Mouse (Mus musculus) lung, embryonic 14.5 days (tissue): Measurements from ENCODE around the gene Gm13889. TPM values are rescaled to one million over a fixed set of nuclear protein-coding genes. Genes with fewer than 3 reads are reported as not detected.
A peak's percentile ranks its signal among the peaks of the same experiment; 100 is the strongest.

Source experiments
- ATAC-seq: fragments of 200-750 bp; cut with Nextera tagmentation; 2 replicates; pipeline ENCODE4 v1.8.0; 2017; ENCODE audit warnings: mild to moderate bottlenecking, moderate TSS enrichment, moderate library complexity; ENCODE audit not compliant: insufficient read depth
- DNase-seq: peaks from one replicate; pipeline ENCODE4 v3.0.0-alpha.2; 2015
- H3K27ac ChIP-seq: fragments of 300-500 bp; sonication (generic); 2 replicates; pipeline ENCODE4 v1.5.1; 2014; ENCODE audit warnings: low read depth, mild to moderate bottlenecking, moderate library complexity
- H3K27me3 ChIP-seq: fragments of 300-500 bp; sonication (generic); 2 replicates; pipeline ENCODE4 v1.6.1; 2014; ENCODE audit warnings: low read length, control low read depth; ENCODE audit not compliant: insufficient read depth
- H3K36me3 ChIP-seq: fragments of 300-500 bp; sonication (generic); 2 replicates; pipeline ENCODE4 v1.6.1; 2014; ENCODE audit warnings: control low read depth; ENCODE audit not compliant: insufficient read depth
- H3K4me1 ChIP-seq: fragments of 300-500 bp; sonication (generic); 2 replicates; pipeline ENCODE4 v1.6.1; 2014; ENCODE audit warnings: antibody characterized with exemption, control low read depth; ENCODE audit not compliant: insufficient read depth
- H3K4me2 ChIP-seq: fragments of 300-500 bp; sonication (generic); 2 replicates; pipeline ENCODE4 v1.6.1; 2014; ENCODE audit warnings: mild to moderate bottlenecking
- H3K4me3 ChIP-seq: fragments of 300-500 bp; sonication (generic); 2 replicates; pipeline ENCODE4 v1.5.1; 2014; ENCODE audit warnings: low read depth, low read length
- H3K9ac ChIP-seq: fragments of 300-500 bp; sonication (generic); 2 replicates; pipeline ENCODE4 v1.6.1; 2014
- H3K9me3 ChIP-seq: fragments of 300-500 bp; sonication (generic); 2 replicates; pipeline ENCODE4 v1.6.1; 2016; ENCODE audit warnings: low read depth, low read length, control low read depth
- CTCF ChIP-seq: IDR thresholded peaks from 2 replicates; pipeline ENCODE4 v1.5.1; 2016; ENCODE audit warnings: antibody characterized with exemption, low read depth
- WGBS: fragments of 180-500 bp; shearing (Covaris S2); extraction: QIAGEN DNeasy Blood & Tissue Kit; methylation state at CpG from one replicate; pipeline ENCODE4 v1.1.7; 2014; 5-methylcytosine and 5-hydroxymethylcytosine counted together
- polyA plus RNA-seq: library from polyadenylated mRNA; unstranded; fragments of >200 nt; fragmentation: Nextera tagmentation; extraction: Ambion mirVana; gene quantifications from 2 replicates; pipeline ENCODE4 v1.2.1, GENCODE M21; 2014

The Gm13889 gene
- polyA plus RNA-seq, 1 experiment from 2014 or later: 40.7 TPM

DNA sequence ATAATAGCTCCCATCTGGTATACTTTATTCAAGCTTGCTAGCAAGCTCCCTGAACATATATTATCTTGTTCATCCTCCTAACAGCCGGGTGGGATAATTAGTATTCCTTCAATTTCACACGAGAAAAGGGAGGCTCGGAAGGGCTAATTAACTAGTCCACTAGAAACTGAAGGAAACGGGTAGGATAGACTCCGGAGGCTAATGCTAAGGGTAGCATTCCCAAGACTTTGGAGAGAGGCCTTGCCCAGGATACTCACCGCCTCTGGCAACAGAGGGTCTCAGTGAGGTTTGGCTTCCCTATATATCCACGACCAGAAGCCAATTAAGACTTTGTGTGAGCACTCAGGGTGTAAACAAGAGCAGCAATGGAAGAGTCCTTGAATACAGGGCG lies 779 bp upstream of the Gm13889 start:
- Histone ChIP-seq H3K27me3 (peaks cover 32% of the 10 kb centered on the region), H3K4me1 (no peaks in the 10 kb centered on the region), H3K9me3 (no peaks in the 10 kb centered on the region), H3K36me3 (no peaks in the 10 kb centered on the region), H3K27ac (no peak overlapping the region), H3K9ac (no peak overlapping the region), H3K4me3 (no peak overlapping the region), H3K4me2 (no peak overlapping the region)
- WGBS: 55% methylated on average over 8 of the region's 8 CpGs
- ATAC-seq: no peak
- TF ChIP-seq CTCF: no peak
- DNase-seq: no peak

GRCm38 (mm10) chr2:93956331-93956801 lies 635 bp downstream of the Gm13889 start:
- Histone ChIP-seq H3K36me3 (no peaks in the 10 kb centered on the region), H3K4me1 (no peaks in the 10 kb centered on the region), H3K27ac (peak overlapping the region; percentile 80), H3K27me3 (peaks cover 32% of the 10 kb centered on the region), H3K9ac (peak overlapping the region; percentile 69), H3K4me3 (peak overlapping the region; percentile 68), H3K4me2 (peak overlapping the region; percentile 82), H3K9me3 (no peaks in the 10 kb centered on the region)
- no peak for TF ChIP-seq CTCF
- peak; percentile 80 for DNase-seq
- WGBS: 0% methylated on average over 44 of the region's 44 CpGs
- ATAC-seq: peak; percentile 68

- TF ChIP-seq CTCF: no peak
- Histone ChIP-seq H3K27ac (peak overlapping the region; percentile 80), H3K4me2 (peak overlapping the region; percentile 82), H3K9me3 (no peaks in the 10 kb centered on the region), H3K36me3 (no peaks in the 10 kb centered on the region), H3K4me1 (no peaks in the 10 kb centered on the region), H3K4me3 (peak overlapping the region; percentile 68), H3K27me3 (peaks cover 32% of the 10 kb centered on the region), H3K9ac (peak overlapping the region; percentile 69)
- WGBS: 1% methylated on average over 31 of the region's 31 CpGs
- no peak for DNase-seq
- no peak for ATAC-seq
These were observed 1.1 kb downstream of the Gm13889 start for GRCm38 (mm10) chr2:93955886-93956285.

GRCm38 (mm10) chr2:93954781-93955578 lies 2.0 kb downstream of the Gm13889 start:
- TF ChIP-seq CTCF: no peak
- 0 out of 2 replicates have a peak, but pooled peaks have one; percentile 2 for ATAC-seq
- Histone ChIP-seq H3K27ac (no peak overlapping the region), H3K4me2 (peak overlapping the region; percentile 82), H3K9me3 (no peaks in the 10 kb centered on the region), H3K27me3 (peaks cover 32% of the 10 kb centered on the region), H3K36me3 (no peaks in the 10 kb centered on the region), H3K4me3 (peak overlapping the region; percentile 68), H3K4me1 (no peaks in the 10 kb centered on the region), H3K9ac (peak overlapping the region; percentile 69)
- DNase-seq: peak; percentile 60
- WGBS: 1% methylated on average over 32 of the region's 32 CpGs

DNA sequence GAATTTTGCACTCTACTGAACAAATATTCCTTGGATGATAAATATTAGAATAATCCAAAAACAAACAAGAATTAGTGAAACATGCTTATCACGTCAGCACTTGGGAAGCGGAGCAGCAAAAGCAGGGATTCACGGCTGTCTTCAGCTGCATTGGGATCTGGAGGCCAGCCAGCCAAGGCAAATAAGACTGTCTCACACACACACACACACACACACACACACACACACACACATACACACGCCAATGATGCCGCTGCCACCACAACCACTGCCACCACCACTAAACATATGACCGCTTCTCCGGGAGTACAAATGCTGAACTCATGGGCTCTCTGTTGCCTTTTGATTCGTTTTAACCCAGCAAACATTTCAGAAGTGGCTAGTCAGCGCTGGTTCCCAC lies 3.3 kb downstream of the Gm13889 start:
- no peak for TF ChIP-seq CTCF
- no peaks in the 10 kb centered on the region for H3K9me3 ChIP-seq
- no peaks in the 10 kb centered on the region for H3K36me3 ChIP-seq
- no peak overlapping the region for H3K4me3 ChIP-seq
- no peaks in the 10 kb centered on the region for H3K4me1 ChIP-seq
- peak overlapping the region; percentile 82; the same call in 1 of the 2 replicates for H3K4me2 ChIP-seq
- DNase-seq (no peak), ATAC-seq (no peak)
- peaks cover 32% of the 10 kb centered on the region for H3K27me3 ChIP-seq
- WGBS: 69% methylated on average over 9 of the region's 9 CpGs
- H3K9ac ChIP-seq: no peak overlapping the region
- H3K27ac ChIP-seq: no peak overlapping the region

- Histone ChIP-seq H3K4me3 (no peak overlapping the region), H3K4me2 (no peak overlapping the region), H3K27ac (no peak overlapping the region), H3K4me1 (no peaks in the 10 kb centered on the region), H3K36me3 (no peaks in the 10 kb centered on the region), H3K27me3 (no peaks in the 10 kb centered on the region), H3K9me3 (no peaks in the 10 kb centered on the region), H3K9ac (no peak overlapping the region)
- ATAC-seq (no peak), DNase-seq (no peak)
- TF ChIP-seq CTCF: no peak
- 64% methylated on average over 5 of the region's 5 CpGs for WGBS
These were observed 10.0 kb downstream of the Gm13889 start for GRCm38 (mm10) chr2:93946976-93947375.

GRCm38 (mm10) chr2:93944855-93945254 lies 12.1 kb downstream of the Gm13889 start:
- Histone ChIP-seq H3K36me3 (no peaks in the 10 kb centered on the region), H3K4me2 (no peak overlapping the region), H3K27ac (no peak overlapping the region), H3K27me3 (no peaks in the 10 kb centered on the region), H3K9me3 (no peaks in the 10 kb centered on the region), H3K4me3 (no peak overlapping the region), H3K4me1 (no peaks in the 10 kb centered on the region), H3K9ac (no peak overlapping the region)
- no peak for TF ChIP-seq CTCF
- WGBS: 93% methylated on average over 4 of the region's 4 CpGs
- ATAC-seq (no peak), DNase-seq (no peak)
